Mouse (Mus musculus): ENCODE results near the gene Tmem255b. TPM values are rescaled to one million over a fixed set of nuclear protein-coding genes. Genes with fewer than 3 reads are reported as not detected.

Gene Tmem255b
- polyA plus RNA-seq, 1 experiment from 2014 or later, result not detected

DNA sequence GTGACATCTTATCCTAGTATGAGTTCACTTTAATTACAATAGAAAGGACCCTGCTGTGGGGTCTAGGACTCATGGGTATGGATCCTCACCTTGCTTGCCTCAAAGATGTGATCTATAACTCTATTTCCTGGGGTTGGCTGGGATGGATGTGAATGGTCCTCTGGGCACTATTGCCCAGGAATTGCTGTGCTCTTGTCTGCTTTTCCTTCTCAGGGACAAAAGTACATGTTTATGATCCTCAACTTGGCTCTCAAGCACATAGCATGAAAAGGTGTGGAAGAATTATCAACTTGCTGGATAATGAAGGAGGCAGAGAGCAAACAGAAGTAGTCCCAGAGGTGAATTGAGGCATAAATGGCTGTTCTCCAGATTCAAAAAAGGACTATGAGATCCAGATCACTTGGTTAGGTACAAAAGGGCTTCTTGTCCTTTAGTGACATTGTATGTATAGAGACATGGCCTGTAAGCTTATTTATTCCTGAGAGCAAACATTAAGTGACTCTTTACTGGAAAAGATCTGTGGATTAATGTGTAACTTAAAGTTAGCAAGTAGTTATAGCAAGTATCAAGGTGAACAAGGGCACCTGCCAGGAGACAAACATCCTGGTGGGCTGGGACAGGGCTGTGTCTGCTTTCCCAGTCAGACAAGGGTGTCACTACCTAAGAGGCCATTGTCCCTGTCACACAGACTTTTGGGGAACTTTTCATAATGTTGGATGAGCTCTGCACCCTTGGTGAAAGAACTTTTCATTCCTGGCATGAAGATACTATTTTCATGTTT lies 70.1 kb downstream of the Tmem255b start:
- Histone ChIP-seq H3K36me3 (ENCODE audit: control insufficient read depth, insufficient read depth, low read length) (no peaks in the 10 kb centered on the region), H3K4me2 (ENCODE audit: low read depth, severe bottlenecking) (no peak overlapping the region), H3K27me3 (ENCODE audit: control insufficient read depth, insufficient read depth, low read length) (no peaks in the 10 kb centered on the region), H3K4me1 (ENCODE audit: control insufficient read depth, insufficient read depth, low read length) (no peaks in the 10 kb centered on the region), H3K9me3 (ENCODE audit: control insufficient read depth, low read length) (no peaks in the 10 kb centered on the region), H3K27ac (replicated peaks; ENCODE audit: low read depth, low read length) (no peak overlapping the region), H3K4me3 (ENCODE audit: low read depth, low read length) (no peak overlapping the region), H3K9ac (ENCODE audit: low read length) (no peak overlapping the region)
- DNase-seq (ENCODE audit: low spot score) (no peak), ATAC-seq (ENCODE audit: insufficient number of reproducible peaks, low FRiP score, low TSS enrichment, low read depth) (no peak)

DNA sequence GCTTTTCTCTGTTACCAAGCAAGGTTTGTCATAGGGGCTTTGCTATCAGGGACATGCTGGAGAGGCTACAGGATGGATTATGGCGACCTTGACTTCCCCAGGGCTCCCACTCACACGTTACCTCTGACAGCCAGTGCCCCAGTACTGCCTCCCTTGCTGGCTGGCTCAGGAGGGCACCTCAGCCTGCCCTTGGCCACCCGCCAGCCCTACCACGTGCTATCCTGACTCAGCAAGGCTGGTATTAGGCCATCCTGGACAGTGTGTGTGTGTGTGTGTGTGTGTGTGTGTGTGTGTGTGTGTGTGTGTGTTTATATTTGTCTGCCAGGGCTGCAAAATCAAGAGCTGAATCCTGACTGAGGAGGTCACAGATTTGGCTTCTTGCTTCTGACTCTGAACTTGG lies 71.9 kb downstream of the Tmem255b start:
- H3K4me1 ChIP-seq (ENCODE audit: control insufficient read depth, insufficient read depth, low read length), result no peaks in the 10 kb centered on the region
- DNase-seq (ENCODE audit: low spot score), result no peak
- H3K36me3 ChIP-seq (ENCODE audit: control insufficient read depth, insufficient read depth, low read length), result no peaks in the 10 kb centered on the region
- no peak overlapping the region for H3K27ac ChIP-seq (replicated peaks; ENCODE audit: low read depth, low read length)
- WGBS, result 63% methylated on average over 4 of the region's 4 CpGs
- no peak overlapping the region for H3K9ac ChIP-seq (ENCODE audit: low read length)
- H3K27me3 ChIP-seq (ENCODE audit: control insufficient read depth, insufficient read depth, low read length), result no peaks in the 10 kb centered on the region
- no peaks in the 10 kb centered on the region for H3K9me3 ChIP-seq (ENCODE audit: control insufficient read depth, low read length)
- no peak for ATAC-seq (ENCODE audit: insufficient number of reproducible peaks, low FRiP score, low TSS enrichment, low read depth)
- no peak overlapping the region for H3K4me3 ChIP-seq (ENCODE audit: low read depth, low read length)
- no peak overlapping the region for H3K4me2 ChIP-seq (ENCODE audit: low read depth, severe bottlenecking)

GRCm38 (mm10) chr8:13507284-13507937 lies 72.4 kb downstream of the Tmem255b start:
- DNase-seq (ENCODE audit: low spot score) (no peak), ATAC-seq (ENCODE audit: insufficient number of reproducible peaks, low FRiP score, low TSS enrichment, low read depth) (no peak)
- no peak overlapping the region for H3K9ac ChIP-seq (ENCODE audit: low read length)
- no peaks in the 10 kb centered on the region for H3K36me3 ChIP-seq (ENCODE audit: control insufficient read depth, insufficient read depth, low read length)
- no peak overlapping the region for H3K4me2 ChIP-seq (ENCODE audit: low read depth, severe bottlenecking)
- H3K4me1 ChIP-seq (ENCODE audit: control insufficient read depth, insufficient read depth, low read length), result no peaks in the 10 kb centered on the region
- no peaks in the 10 kb centered on the region for H3K9me3 ChIP-seq (ENCODE audit: control insufficient read depth, low read length)
- 82% methylated on average over 3 of the region's 3 CpGs for WGBS
- H3K4me3 ChIP-seq (ENCODE audit: low read depth, low read length), result no peak overlapping the region
- H3K27ac ChIP-seq (replicated peaks; ENCODE audit: low read depth, low read length), result no peak overlapping the region
- no peaks in the 10 kb centered on the region for H3K27me3 ChIP-seq (ENCODE audit: control insufficient read depth, insufficient read depth, low read length)

DNA sequence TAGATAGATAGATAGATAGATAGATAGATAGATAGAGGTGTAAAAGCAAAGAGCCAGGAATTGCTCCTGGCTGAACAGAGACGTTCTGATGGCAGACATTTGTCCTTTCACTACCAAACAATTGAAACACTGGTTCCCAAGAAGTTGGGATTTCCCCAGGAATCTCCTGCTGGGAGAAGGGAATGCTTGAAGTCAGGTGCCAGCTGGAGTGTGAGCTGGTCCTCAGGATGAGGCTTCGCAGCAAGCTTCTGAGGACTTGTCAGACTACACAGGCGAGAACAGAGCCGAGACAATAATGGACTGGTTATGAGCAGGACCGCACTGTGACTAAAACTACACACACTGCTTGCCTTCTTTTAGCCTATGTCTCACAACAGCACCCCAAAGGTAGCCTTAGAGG lies 77.0 kb downstream of the Tmem255b start:
- Histone ChIP-seq H3K27me3 (ENCODE audit: control insufficient read depth, insufficient read depth, low read length) (no peaks in the 10 kb centered on the region), H3K4me2 (ENCODE audit: low read depth, severe bottlenecking) (no peak overlapping the region), H3K36me3 (ENCODE audit: control insufficient read depth, insufficient read depth, low read length) (no peaks in the 10 kb centered on the region), H3K4me3 (ENCODE audit: low read depth, low read length) (no peak overlapping the region), H3K4me1 (ENCODE audit: control insufficient read depth, insufficient read depth, low read length) (no peaks in the 10 kb centered on the region), H3K9me3 (ENCODE audit: control insufficient read depth, low read length) (no peaks in the 10 kb centered on the region), H3K9ac (ENCODE audit: low read length) (no peak overlapping the region), H3K27ac (replicated peaks; ENCODE audit: low read depth, low read length) (no peak overlapping the region)
- DNase-seq (ENCODE audit: low spot score), result no peak
- ATAC-seq (ENCODE audit: insufficient number of reproducible peaks, low FRiP score, low TSS enrichment, low read depth), result no peak
- WGBS, result 75% methylated on average over 5 of the region's 5 CpGs

GRCm38 (mm10) chr8:13512677-13513076 lies 77.7 kb downstream of the Tmem255b start:
- H3K36me3 ChIP-seq (ENCODE audit: control insufficient read depth, insufficient read depth, low read length), result no peaks in the 10 kb centered on the region
- H3K9ac ChIP-seq (ENCODE audit: low read length), result no peak overlapping the region
- no peak for ATAC-seq (ENCODE audit: insufficient number of reproducible peaks, low FRiP score, low TSS enrichment, low read depth)
- H3K4me3 ChIP-seq (ENCODE audit: low read depth, low read length), result no peak overlapping the region
- no peak overlapping the region for H3K27ac ChIP-seq (replicated peaks; ENCODE audit: low read depth, low read length)
- H3K4me1 ChIP-seq (ENCODE audit: control insufficient read depth, insufficient read depth, low read length), result no peaks in the 10 kb centered on the region
- H3K9me3 ChIP-seq (ENCODE audit: control insufficient read depth, low read length), result no peaks in the 10 kb centered on the region
- WGBS, result 76% methylated on average over 6 of the region's 6 CpGs
- no peak for DNase-seq (ENCODE audit: low spot score)
- no peak overlapping the region for H3K4me2 ChIP-seq (ENCODE audit: low read depth, severe bottlenecking)
- no peaks in the 10 kb centered on the region for H3K27me3 ChIP-seq (ENCODE audit: control insufficient read depth, insufficient read depth, low read length)

DNA sequence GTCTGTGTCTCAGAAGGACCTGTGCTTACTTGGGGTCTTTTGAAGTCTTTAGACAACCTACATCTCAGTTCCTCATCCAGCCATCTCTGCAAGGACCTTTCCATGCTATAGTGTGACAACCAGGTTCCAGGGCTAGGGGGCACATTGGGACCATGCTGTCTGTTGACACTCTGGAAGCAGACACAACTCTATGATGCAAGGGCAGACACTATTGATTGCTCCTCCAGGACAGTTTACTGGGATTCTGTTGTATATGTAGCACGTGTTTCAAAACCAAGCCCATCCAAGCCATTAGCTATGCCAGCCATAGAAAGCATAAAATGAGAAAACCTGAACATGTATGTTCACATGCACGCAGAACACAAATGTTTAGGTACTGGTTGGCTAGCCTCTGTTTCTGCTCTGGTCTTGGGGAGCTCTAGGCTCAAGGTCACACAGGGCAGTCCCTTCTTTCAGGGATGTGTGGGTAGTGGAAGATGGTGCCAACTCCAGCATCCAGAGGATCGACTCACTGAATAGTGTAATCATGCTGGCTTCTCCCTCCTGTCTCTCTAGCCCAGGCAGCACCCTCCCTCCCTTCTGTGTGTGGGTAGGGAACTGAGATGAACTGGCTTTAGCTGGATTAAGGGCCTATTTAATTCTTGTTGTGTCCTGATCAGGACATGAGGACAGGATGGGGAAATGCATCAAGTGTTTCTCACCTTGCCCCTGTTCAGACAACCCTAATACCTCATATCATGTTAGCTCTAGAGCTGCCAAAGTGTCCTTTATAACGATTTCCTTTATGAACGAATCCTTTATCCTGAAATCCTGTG lies 78.8 kb downstream of the Tmem255b start:
- Histone ChIP-seq H3K4me2 (ENCODE audit: low read depth, severe bottlenecking) (no peak overlapping the region), H3K9ac (ENCODE audit: low read length) (no peak overlapping the region), H3K4me1 (ENCODE audit: control insufficient read depth, insufficient read depth, low read length) (no peaks in the 10 kb centered on the region), H3K27ac (replicated peaks; ENCODE audit: low read depth, low read length) (no peak overlapping the region), H3K9me3 (ENCODE audit: control insufficient read depth, low read length) (no peaks in the 10 kb centered on the region), H3K27me3 (ENCODE audit: control insufficient read depth, insufficient read depth, low read length) (no peaks in the 10 kb centered on the region), H3K36me3 (ENCODE audit: control insufficient read depth, insufficient read depth, low read length) (no peaks in the 10 kb centered on the region), H3K4me3 (ENCODE audit: low read depth, low read length) (no peak overlapping the region)
- no peak for DNase-seq (ENCODE audit: low spot score)
- WGBS, result 90% methylated on average over 5 of the region's 5 CpGs
- ATAC-seq (ENCODE audit: insufficient number of reproducible peaks, low FRiP score, low TSS enrichment, low read depth), result no peak

- DNase-seq (ENCODE audit: low spot score) (no peak), ATAC-seq (ENCODE audit: insufficient number of reproducible peaks, low FRiP score, low TSS enrichment, low read depth) (no peak)
- Histone ChIP-seq H3K9me3 (ENCODE audit: control insufficient read depth, low read length) (no peaks in the 10 kb centered on the region), H3K4me1 (ENCODE audit: control insufficient read depth, insufficient read depth, low read length) (no peaks in the 10 kb centered on the region), H3K4me3 (ENCODE audit: low read depth, low read length) (no peak overlapping the region), H3K27ac (replicated peaks; ENCODE audit: low read depth, low read length) (no peak overlapping the region), H3K27me3 (ENCODE audit: control insufficient read depth, insufficient read depth, low read length) (no peaks in the 10 kb centered on the region), H3K9ac (ENCODE audit: low read length) (no peak overlapping the region), H3K4me2 (ENCODE audit: low read depth, severe bottlenecking) (no peak overlapping the region), H3K36me3 (ENCODE audit: control insufficient read depth, insufficient read depth, low read length) (no peaks in the 10 kb centered on the region)
- 80% methylated on average over 7 of the region's 7 CpGs for WGBS
Observed at GRCm38 (mm10) chr8:13516011-13516442, 81.0 kb downstream of the Tmem255b start.

- Histone ChIP-seq H3K4me3 (ENCODE audit: low read depth, low read length) (no peak overlapping the region), H3K36me3 (ENCODE audit: control insufficient read depth, insufficient read depth, low read length) (no peaks in the 10 kb centered on the region), H3K9me3 (ENCODE audit: control insufficient read depth, low read length) (no peaks in the 10 kb centered on the region), H3K4me1 (ENCODE audit: control insufficient read depth, insufficient read depth, low read length) (no peaks in the 10 kb centered on the region), H3K27ac (replicated peaks; ENCODE audit: low read depth, low read length) (no peak overlapping the region), H3K9ac (ENCODE audit: low read length) (no peak overlapping the region), H3K27me3 (ENCODE audit: control insufficient read depth, insufficient read depth, low read length) (no peaks in the 10 kb centered on the region), H3K4me2 (ENCODE audit: low read depth, severe bottlenecking) (no peak overlapping the region)
- no peak for ATAC-seq (ENCODE audit: insufficient number of reproducible peaks, low FRiP score, low TSS enrichment, low read depth)
- no peak for DNase-seq (ENCODE audit: low spot score)
- WGBS, result 86% methylated on average over 5 of the region's 5 CpGs
Observed at GRCm38 (mm10) chr8:13516728-13517127, 81.7 kb downstream of the Tmem255b start.

Measured in limb, embryonic 11.5 days (tissue).